Mouse (Mus musculus): ENCODE measurements around the gene Aox3. TPM values are rescaled to one million over a fixed set of nuclear protein-coding genes. Genes with fewer than 3 reads are reported as not detected.

The Aox3 gene
- polyA plus RNA-seq, 1 experiment from 2014 or later, result 0.24 TPM

DNA sequence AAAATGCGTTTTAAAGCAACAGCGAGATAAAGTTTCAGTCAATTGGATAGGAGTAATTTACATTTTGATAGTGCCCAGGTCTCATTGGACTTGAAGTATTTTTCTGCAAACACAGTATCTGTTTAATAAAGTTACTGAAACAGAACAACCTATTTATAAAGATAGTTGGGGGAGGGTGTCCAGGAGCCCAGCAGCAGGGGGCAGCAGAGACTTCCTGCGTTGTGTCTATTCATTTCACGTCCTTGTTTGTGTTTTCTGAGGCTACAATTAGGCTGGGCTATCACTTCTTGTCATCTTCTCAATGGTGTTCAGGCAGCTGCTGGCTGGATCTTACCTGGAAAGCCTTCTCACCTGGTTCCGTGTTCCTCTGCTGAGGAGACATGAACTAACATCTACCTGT is 43.8 kb downstream of the Aox3 start:
- no peaks in the 10 kb centered on the region for H3K4me1 ChIP-seq (replicated peaks)
- no peaks in the 10 kb centered on the region for H3K27me3 ChIP-seq
- H3K4me3 ChIP-seq (replicated peaks), result no peak overlapping the region
- no peaks in the 10 kb centered on the region for H3K9me3 ChIP-seq
- H3K4me2 ChIP-seq (replicated peaks), result no peak overlapping the region
- no peak overlapping the region for H3K27ac ChIP-seq
- WGBS, result 54% methylated on average over 5 of the region's 5 CpGs
- ATAC-seq, result no peak
- H3K36me3 ChIP-seq, result no peaks in the 10 kb centered on the region
- no peak overlapping the region for H3K9ac ChIP-seq (replicated peaks)

DNA sequence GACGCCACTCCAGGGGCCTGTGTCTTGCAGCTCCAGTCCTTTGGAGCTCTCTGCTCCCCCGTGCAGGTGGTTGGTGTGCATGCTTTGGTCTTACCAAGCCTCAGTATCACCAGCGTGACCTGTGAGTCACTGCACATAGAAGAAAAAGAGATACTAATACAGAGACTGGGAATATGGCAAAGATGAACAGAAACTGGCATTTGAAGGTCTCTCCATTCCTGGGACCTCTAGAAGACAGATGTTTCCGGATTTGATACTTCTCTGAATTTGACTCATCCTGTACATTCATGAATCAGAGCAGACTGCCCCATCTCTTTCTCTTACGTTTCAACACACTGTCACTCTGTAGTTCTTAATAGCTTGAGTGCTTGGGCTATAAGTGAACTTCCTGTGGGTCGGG is 57.0 kb downstream of the Aox3 start:
- no peak for ATAC-seq
- 83% methylated on average over 6 of the region's 6 CpGs for WGBS
- H3K4me3 ChIP-seq (replicated peaks), result no peak overlapping the region

DNA sequence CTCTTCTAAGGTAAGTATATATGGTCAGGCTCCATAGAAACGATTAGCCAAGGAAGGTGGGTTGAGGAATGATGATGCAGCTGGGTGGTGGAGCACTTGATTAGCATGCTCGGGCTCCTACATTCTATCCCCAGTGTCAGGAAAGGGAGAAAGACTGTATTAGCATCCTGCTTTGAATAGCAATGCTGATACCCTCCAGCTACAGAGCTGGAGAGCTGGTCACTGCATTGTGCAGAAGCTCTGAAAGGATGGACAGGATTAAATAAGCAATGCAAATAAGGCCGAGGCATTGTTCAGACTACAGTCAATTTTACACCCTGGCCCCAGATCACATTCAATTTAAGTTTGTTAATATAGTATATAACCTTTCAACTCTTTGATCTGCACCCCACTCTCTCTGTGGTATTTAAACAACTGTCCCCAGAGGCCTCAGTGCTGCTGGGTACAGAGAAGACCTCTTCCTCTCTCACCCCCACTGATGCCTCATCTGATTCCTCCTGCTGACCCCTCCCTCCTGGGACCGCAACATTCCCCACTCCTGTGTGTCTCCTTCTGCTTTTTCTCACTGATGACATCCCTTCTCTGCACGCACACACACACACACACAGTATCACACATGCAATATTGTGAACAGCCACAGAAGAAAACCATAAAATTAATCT is 75.7 kb downstream of the Aox3 start:
- Histone ChIP-seq H3K4me2 (replicated peaks) (no peak overlapping the region), H3K9me3 (no peaks in the 10 kb centered on the region), H3K4me3 (replicated peaks) (no peak overlapping the region), H3K36me3 (no peaks in the 10 kb centered on the region), H3K27ac (no peak overlapping the region), H3K9ac (replicated peaks) (no peak overlapping the region), H3K4me1 (replicated peaks) (peaks cover 11% of the 10 kb centered on the region), H3K27me3 (no peaks in the 10 kb centered on the region)
- peak; percentile 87 for ATAC-seq
- 21% methylated on average over 5 of the region's 5 CpGs for WGBS

More for the DNA sequence above, 57.0 kb downstream of the Aox3 start:
- Histone ChIP-seq H3K36me3 (no peaks in the 10 kb centered on the region), H3K4me2 (replicated peaks) (no peak overlapping the region), H3K9ac (replicated peaks) (no peak overlapping the region), H3K9me3 (no peaks in the 10 kb centered on the region), H3K27me3 (no peaks in the 10 kb centered on the region), H3K4me1 (replicated peaks) (no peaks in the 10 kb centered on the region), H3K27ac (no peak overlapping the region)

DNA sequence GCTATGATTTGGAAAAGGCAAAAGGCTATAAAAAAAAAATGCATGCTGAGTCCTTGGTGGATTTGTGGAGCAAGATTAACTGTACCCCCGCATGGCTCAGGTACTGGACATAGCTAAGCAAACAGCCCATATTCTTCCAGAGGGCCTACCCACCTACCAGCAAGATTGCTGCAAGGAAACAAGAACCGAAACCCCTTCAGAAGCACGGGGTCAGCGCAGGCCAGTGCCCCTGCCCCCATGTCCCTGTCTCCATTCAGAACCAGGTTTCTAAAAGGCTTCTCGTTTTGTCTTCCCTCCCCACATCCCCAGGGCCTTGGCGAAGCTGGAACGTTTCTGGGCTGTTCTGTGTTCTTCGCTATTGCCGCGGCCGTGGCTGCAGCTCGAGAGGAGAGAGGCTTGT is 81.4 kb downstream of the Aox3 start:
- Histone ChIP-seq H3K9ac (replicated peaks) (no peak overlapping the region), H3K27me3 (no peaks in the 10 kb centered on the region), H3K4me3 (replicated peaks) (no peak overlapping the region), H3K4me1 (replicated peaks) (no peaks in the 10 kb centered on the region), H3K36me3 (no peaks in the 10 kb centered on the region), H3K4me2 (replicated peaks) (no peak overlapping the region), H3K9me3 (no peaks in the 10 kb centered on the region), H3K27ac (no peak overlapping the region)
- no peak for ATAC-seq
- WGBS, result 91% methylated on average over 12 of the region's 12 CpGs

DNA sequence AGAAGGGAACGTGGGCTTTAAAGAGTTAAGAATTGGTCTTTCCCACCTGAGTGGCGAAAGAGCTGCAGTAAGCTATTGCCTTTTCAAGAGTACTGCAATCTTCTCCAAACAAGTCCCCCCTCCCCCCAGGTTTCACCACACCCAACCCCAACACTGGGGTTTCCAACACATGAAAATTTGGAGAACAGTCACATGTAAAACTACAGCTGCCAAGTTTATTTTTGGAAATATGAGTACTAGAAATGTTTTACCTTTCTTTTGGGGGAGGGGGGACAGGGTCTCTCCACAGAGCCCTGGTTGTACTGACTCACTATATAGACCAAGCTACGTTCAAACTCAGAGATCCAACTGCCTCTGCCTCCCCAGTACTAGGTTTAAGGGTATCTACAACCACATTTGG is 82.1 kb downstream of the Aox3 start:
- no peak overlapping the region for H3K9ac ChIP-seq (replicated peaks)
- H3K36me3 ChIP-seq, result no peaks in the 10 kb centered on the region
- H3K9me3 ChIP-seq, result no peaks in the 10 kb centered on the region
- WGBS, result 86% methylated on average over 3 of the region's 3 CpGs
- no peaks in the 10 kb centered on the region for H3K4me1 ChIP-seq (replicated peaks)
- peak overlapping the region; percentile 5; the same call in 1 of the 2 replicates for H3K4me2 ChIP-seq (replicated peaks)
- H3K27me3 ChIP-seq, result no peaks in the 10 kb centered on the region
- H3K27ac ChIP-seq, result no peak overlapping the region
- no peak for ATAC-seq
- no peak overlapping the region for H3K4me3 ChIP-seq (replicated peaks)

DNA sequence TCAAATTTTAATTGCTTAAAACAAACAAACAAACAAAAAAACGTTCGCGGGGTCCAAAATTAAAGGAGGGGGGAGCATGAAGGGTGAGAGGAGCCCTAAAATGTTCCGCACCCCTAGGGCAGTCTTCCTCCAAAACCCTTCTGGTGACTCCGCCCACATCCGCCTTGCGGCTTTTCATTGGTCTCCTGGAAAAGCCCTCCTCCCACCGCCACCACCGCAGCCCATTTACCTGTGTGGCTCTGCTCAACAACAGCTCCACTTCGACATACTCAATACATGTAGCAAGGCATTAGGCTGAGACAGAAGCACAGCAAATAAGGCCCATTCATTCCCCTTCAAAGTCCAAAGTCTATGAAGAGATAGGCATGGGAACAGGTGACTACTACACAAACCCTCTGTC is 82.6 kb downstream of the Aox3 start:
- Histone ChIP-seq H3K9ac (replicated peaks) (no peak overlapping the region), H3K9me3 (no peaks in the 10 kb centered on the region), H3K36me3 (no peaks in the 10 kb centered on the region), H3K4me3 (replicated peaks) (no peak overlapping the region), H3K4me1 (replicated peaks) (no peaks in the 10 kb centered on the region), H3K27me3 (no peaks in the 10 kb centered on the region), H3K27ac (no peak overlapping the region), H3K4me2 (replicated peaks) (peak overlapping the region; percentile 5; the same call in 1 of the 2 replicates)
- 21% methylated on average over 10 of the region's 10 CpGs for WGBS
- ATAC-seq, result no peak

DNA sequence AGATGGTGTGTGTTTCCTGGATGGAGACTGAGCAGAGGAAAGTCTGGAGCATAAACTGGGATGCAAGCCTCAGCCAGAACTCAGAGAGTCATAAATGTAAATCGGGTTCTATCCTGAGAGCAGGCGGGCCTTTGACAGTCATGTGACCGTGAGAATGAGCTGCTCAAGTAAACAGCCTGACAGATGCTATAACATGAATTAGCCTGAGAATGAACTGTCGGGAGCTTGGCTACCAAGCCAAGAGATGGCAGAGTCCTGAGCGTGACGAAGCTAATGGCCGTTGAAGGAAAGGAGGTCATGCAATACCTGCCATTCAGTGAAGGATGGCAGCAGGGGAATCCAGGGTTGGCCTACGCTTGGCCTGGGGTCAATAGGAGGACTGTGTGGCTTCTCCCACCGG is 84.1 kb downstream of the Aox3 start:
- H3K9ac ChIP-seq (replicated peaks), result no peak overlapping the region
- H3K4me1 ChIP-seq (replicated peaks), result no peaks in the 10 kb centered on the region
- H3K4me2 ChIP-seq (replicated peaks), result no peak overlapping the region
- no peaks in the 10 kb centered on the region for H3K9me3 ChIP-seq
- no peak overlapping the region for H3K4me3 ChIP-seq (replicated peaks)
- no peaks in the 10 kb centered on the region for H3K36me3 ChIP-seq
- ATAC-seq, result no peak
- WGBS, result 77% methylated on average over 9 of the region's 9 CpGs
- no peaks in the 10 kb centered on the region for H3K27me3 ChIP-seq
- H3K27ac ChIP-seq, result no peak overlapping the region

DNA sequence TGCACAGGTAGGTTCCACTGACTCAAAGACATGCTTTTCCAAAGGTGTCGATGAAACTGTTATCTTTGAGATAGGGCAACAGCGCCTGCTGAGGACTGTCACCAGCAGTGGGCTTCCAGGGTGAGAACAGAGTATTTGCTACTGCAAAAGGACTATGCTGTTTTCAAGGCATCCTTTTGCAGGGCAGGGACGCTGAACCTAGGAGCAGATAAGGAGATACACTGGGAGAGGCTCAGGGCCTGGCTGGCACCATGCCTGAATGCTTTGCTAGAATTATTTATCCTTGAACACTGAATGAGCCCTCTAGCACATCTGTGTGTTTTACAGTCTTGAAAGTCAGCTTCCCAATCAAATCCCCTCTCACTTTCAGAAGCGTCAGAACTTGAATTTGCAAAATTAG is 85.5 kb downstream of the Aox3 start:
- Histone ChIP-seq H3K9me3 (no peaks in the 10 kb centered on the region), H3K4me2 (replicated peaks) (no peak overlapping the region), H3K27ac (no peak overlapping the region), H3K4me3 (replicated peaks) (no peak overlapping the region), H3K27me3 (no peaks in the 10 kb centered on the region), H3K36me3 (no peaks in the 10 kb centered on the region), H3K9ac (replicated peaks) (no peak overlapping the region), H3K4me1 (replicated peaks) (no peaks in the 10 kb centered on the region)
- 87% methylated on average over 4 of the region's 4 CpGs for WGBS
- no peak for ATAC-seq

DNA sequence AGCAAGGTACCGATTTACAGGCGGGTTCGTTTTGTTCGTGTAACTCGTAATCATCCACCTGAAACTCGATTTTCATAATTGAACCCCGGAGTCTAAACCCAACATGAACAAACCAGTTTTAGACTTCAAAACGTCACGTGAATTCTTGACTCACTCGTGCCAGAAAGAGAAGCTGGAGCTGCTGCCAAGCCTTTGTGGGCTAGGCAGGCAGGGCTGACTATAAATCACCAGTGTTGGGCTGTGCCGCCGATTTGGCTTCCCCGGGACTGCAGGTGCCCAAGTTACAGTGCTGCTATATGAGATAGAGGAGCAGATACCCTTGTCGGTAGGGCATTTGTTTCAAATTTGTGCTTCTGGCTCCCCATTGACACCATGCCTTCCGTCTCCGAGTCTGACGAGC is 97.3 kb downstream of the Aox3 start, which contains the start of gene Aox4:
Gene Aox4, plus strand, starts transcription at position 195 of the 400 bp plus-strand sequence.
- ATAC-seq, result no peak
- no peak within 1 kb of the TSS for H3K27ac ChIP-seq

DNA sequence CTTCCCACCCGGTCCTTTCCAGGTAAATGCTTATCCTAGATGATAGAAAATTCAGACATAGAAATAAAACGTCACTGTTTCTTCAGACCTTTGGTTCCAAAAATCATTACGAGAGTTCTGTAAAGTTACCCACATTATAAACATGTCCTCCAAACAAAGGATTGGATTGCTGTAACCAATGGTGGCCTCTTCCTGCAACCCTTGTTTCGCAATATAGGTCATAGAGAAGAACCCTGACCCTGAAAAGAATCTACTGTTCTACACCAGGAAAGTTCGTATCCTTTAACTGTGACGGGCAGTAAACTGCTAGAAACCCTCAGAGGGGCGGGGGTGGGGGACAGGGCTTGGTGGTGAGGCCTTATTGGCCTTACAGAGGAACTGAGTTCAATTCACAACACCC is 99.9 kb downstream of the Aox3 start:
- Histone ChIP-seq H3K4me2 (replicated peaks) (no peak overlapping the region), H3K9ac (replicated peaks) (no peak overlapping the region)
- 90% methylated on average over 7 of the region's 7 CpGs for WGBS

More for the DNA sequence above, 97.3 kb downstream of the Aox3 start, which contains the start of gene Aox4:
- H3K27me3 ChIP-seq, result no peaks in the 10 kb centered on the region
- H3K4me3 ChIP-seq (replicated peaks), result no peak within 1 kb of the TSS
- H3K4me2 ChIP-seq (replicated peaks), result no peak within 1 kb of the TSS
- H3K9ac ChIP-seq (replicated peaks), result no peak within 1 kb of the TSS
- no peaks in the 10 kb centered on the region for H3K36me3 ChIP-seq
- no peaks in the 10 kb centered on the region for H3K4me1 ChIP-seq (replicated peaks)
- 89% methylated on average over 17 of the region's 17 CpGs for WGBS
- H3K9me3 ChIP-seq, result no peaks in the 10 kb centered on the region

DNA sequence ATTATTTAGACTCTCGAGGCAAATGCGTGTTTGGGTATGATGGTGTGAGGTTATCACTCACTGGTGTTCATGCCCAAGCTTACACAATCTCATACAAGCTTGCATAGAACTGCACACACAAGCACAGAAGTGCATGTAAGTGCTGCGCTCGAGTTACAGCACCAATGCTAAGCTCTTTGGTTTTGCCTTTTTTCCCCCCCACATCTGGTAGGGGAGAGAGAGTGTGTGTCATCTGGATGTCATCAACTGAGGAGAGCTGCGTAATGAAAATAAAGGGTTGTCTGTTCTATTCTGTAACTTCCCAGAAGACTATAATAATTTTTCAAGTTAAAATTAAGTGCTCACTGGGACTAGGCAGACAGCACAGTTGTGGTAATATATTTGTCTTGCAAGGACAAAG is 100.9 kb downstream of the Aox3 start:
- H3K9me3 ChIP-seq, result no peaks in the 10 kb centered on the region
- H3K36me3 ChIP-seq, result no peaks in the 10 kb centered on the region
- no peak overlapping the region for H3K9ac ChIP-seq (replicated peaks)
- H3K4me1 ChIP-seq (replicated peaks), result no peaks in the 10 kb centered on the region
- no peak overlapping the region for H3K4me3 ChIP-seq (replicated peaks)
- H3K27ac ChIP-seq, result no peak overlapping the region
- no peaks in the 10 kb centered on the region for H3K27me3 ChIP-seq
- no peak for ATAC-seq
- H3K4me2 ChIP-seq (replicated peaks), result no peak overlapping the region
- 92% methylated on average over 5 of the region's 5 CpGs for WGBS

More for the DNA sequence above, 99.9 kb downstream of the Aox3 start:
- Histone ChIP-seq H3K4me3 (replicated peaks) (no peak overlapping the region), H3K4me1 (replicated peaks) (no peaks in the 10 kb centered on the region), H3K36me3 (no peaks in the 10 kb centered on the region), H3K9me3 (no peaks in the 10 kb centered on the region), H3K27ac (no peak overlapping the region), H3K27me3 (no peaks in the 10 kb centered on the region)
- ATAC-seq, result no peak

DNA sequence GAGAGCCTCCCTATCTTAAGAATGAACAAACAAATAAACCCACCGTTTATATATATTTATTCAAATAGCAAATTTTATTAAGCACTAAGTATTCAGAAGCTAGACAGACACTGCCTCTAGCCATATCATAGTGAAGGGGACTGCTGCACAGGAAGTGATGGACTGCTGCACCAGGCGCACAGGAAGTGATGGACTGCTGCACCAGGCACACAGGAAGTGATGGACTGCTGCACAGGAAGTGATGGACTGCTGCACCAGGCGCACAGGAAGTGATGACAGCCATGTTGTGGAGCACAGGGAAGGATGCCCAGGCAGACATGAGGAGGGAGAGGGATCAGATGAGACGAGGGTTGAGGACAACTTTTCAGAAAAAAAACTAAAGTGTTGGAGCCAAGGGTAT is 102.4 kb downstream of the Aox3 start:
- no peak overlapping the region for H3K4me2 ChIP-seq (replicated peaks)
- ATAC-seq, result no peak
- H3K27ac ChIP-seq, result no peak overlapping the region
- no peaks in the 10 kb centered on the region for H3K9me3 ChIP-seq
- WGBS, result 94% methylated on average over 4 of the region's 4 CpGs
- no peaks in the 10 kb centered on the region for H3K4me1 ChIP-seq (replicated peaks)
- no peaks in the 10 kb centered on the region for H3K36me3 ChIP-seq
- no peaks in the 10 kb centered on the region for H3K27me3 ChIP-seq
- no peak overlapping the region for H3K4me3 ChIP-seq (replicated peaks)
- H3K9ac ChIP-seq (replicated peaks), result no peak overlapping the region

DNA sequence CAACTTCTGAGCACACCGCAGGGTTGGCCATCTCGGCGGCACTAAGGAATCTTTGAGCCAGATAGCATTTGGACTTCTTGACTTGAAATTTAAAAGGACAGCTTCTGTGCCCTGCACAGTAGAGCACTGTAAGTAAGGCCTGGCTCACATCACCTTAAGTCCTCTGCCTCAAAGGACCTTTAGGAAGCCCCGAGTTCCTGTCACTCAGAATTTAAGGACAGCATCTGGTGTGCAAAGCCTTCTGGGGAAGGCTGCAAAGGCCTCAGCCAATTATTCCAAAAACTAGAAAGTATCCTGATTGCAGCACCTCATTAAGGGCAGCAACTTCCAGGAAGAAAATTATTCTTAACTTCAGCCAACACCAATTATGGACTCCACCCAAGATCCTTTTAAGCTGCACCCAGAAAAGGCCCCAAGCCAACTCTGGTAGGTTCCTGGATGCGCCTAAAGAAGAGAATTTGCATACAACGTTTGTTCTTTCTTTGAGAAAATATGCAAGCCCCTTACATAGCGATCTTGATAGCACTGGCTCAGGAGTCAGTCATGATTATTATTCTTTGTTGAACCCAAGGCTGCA is 103.1 kb downstream of the Aox3 start:
- WGBS, result 91% methylated on average over 7 of the region's 7 CpGs
- H3K27ac ChIP-seq, result no peak overlapping the region
- H3K4me1 ChIP-seq (replicated peaks), result 0 out of 2 replicates have a peak, but pooled peaks cover 2% of the 10 kb centered on the region
- H3K36me3 ChIP-seq, result no peaks in the 10 kb centered on the region
- H3K9ac ChIP-seq (replicated peaks), result no peak overlapping the region
- no peak overlapping the region for H3K4me2 ChIP-seq (replicated peaks)
- no peak overlapping the region for H3K4me3 ChIP-seq (replicated peaks)
- H3K9me3 ChIP-seq, result no peaks in the 10 kb centered on the region
- ATAC-seq, result no peak
- no peaks in the 10 kb centered on the region for H3K27me3 ChIP-seq
